Mouse (Mus musculus) lung, postnatal 4 days (tissue): ENCODE data around the gene Tgm6.

ENCODE experiments used
- DNase-seq, 2 experiments: peaks; one replicate each; pipeline ENCODE4 v3.0.0; 2021

Gene Tgm6

GRCm38 (mm10) chr2:130178706-130179506, 66.7 kb downstream of the Tgm6 start, which contains the start of gene Snrpb:
TSS of gene Snrpb (minus strand) at chr2:130179403.
- peak; percentile 92 to 93 for DNase-seq

- DNase-seq, result no peak
These were observed 67.3 kb downstream of the Tgm6 start for GRCm38 (mm10) chr2:130179507-130180019.

- no peak for DNase-seq
These were observed 76.2 kb downstream of the Tgm6 start for GRCm38 (mm10) chr2:130188391-130188790.

- no peak for DNase-seq
These were observed 82.7 kb downstream of the Tgm6 start, which contains the start of gene Tmc2 for GRCm38 (mm10) chr2:130194894-130195293. TSS of gene Tmc2 (plus strand) at chr2:130195194.

- DNase-seq, result no peak
These were observed 88.7 kb downstream of the Tgm6 start for GRCm38 (mm10) chr2:130200961-130201360.
